Mouse (Mus musculus) forebrain, embryonic 10.5 days (tissue): ENCODE data around the gene Gfm2. TPM values are rescaled to one million over a fixed set of nuclear protein-coding genes. Genes with fewer than 3 reads are reported as not detected.

Source experiments
- DNase-seq: peaks from one replicate; pipeline ENCODE4 v3.0.0-alpha.2; 2017; ENCODE audit warnings: low spot score; ENCODE audit errors: extremely low spot score
- H3K27ac ChIP-seq: fragments of 300-500 bp; sonication (generic); 2 replicates; pipeline ENCODE4 v1.5.1; 2016; ENCODE audit warnings: mild to moderate bottlenecking
- H3K27me3 ChIP-seq: fragments of 300-500 bp; sonication (generic); 2 replicates; pipeline ENCODE4 v1.6.1; 2016; ENCODE audit warnings: mild to moderate bottlenecking; ENCODE audit not compliant: poor library complexity, severe bottlenecking
- H3K36me3 ChIP-seq: fragments of 300-500 bp; sonication (generic); replicated peaks from 2 replicates; pipeline ENCODE4 v1.6.1; 2016; ENCODE audit warnings: mild to moderate bottlenecking, moderate library complexity
- H3K4me1 ChIP-seq: fragments of 300-500 bp; sonication (generic); 2 replicates; pipeline ENCODE4 v1.6.1; 2016
- H3K4me3 ChIP-seq: fragments of 300-500 bp; sonication (generic); 2 replicates; pipeline ENCODE4 v1.5.1; 2016; ENCODE audit warnings: mild to moderate bottlenecking, moderate library complexity
- H3K9me3 ChIP-seq: fragments of 300-500 bp; sonication (generic); 2 replicates; pipeline ENCODE4 v1.6.1; 2016; ENCODE audit warnings: mild to moderate bottlenecking, moderate library complexity
- WGBS: fragments of 180-500 bp; shearing (Covaris S2); methylation state at CpG from one replicate; pipeline ENCODE4 v1.1.7; 2016; 5-methylcytosine and 5-hydroxymethylcytosine counted together
- polyA plus RNA-seq: library from polyadenylated mRNA; unstranded; fragments of >200 nt; fragmentation: Nextera tagmentation; extraction: Ambion mirVana; gene quantifications from 2 replicates; pipeline ENCODE4 v1.2.1, GENCODE M21; 2016

The Gfm2 gene
- polyA plus RNA-seq, 1 experiment from 2014 or later = 47.1 TPM

GRCm38 (mm10) chr13:97196186-97196924 is 58.6 kb downstream of the Gfm2 start:
- DNase-seq = no peak
- Histone ChIP-seq H3K4me1 (peaks cover 26% of the 10 kb centered on the region), H3K36me3 (no peaks in the 10 kb centered on the region), H3K4me3 (no peak overlapping the region), H3K27ac (no peak overlapping the region), H3K9me3 (no peaks in the 10 kb centered on the region), H3K27me3 (peaks cover 12% of the 10 kb centered on the region)
- 63% methylated on average over 12 of the region's 12 CpGs for WGBS

GRCm38 (mm10) chr13:97196925-97197218 is 59.1 kb downstream of the Gfm2 start:
- no peak overlapping the region for H3K4me3 ChIP-seq
- H3K9me3 ChIP-seq = no peaks in the 10 kb centered on the region
- 87% methylated on average over 2 of the region's 2 CpGs for WGBS
- no peaks in the 10 kb centered on the region for H3K36me3 ChIP-seq
- peaks cover 26% of the 10 kb centered on the region for H3K4me1 ChIP-seq
- no peak for DNase-seq
- H3K27ac ChIP-seq = no peak overlapping the region
- peaks cover 12% of the 10 kb centered on the region for H3K27me3 ChIP-seq

GRCm38 (mm10) chr13:97197932-97198562 is 60.3 kb downstream of the Gfm2 start, which contains the start of gene Hexb:
Hexb (minus strand) TSS chr13:97198357.
- Histone ChIP-seq H3K4me3 (peak within 1 kb of the TSS; percentile 78), H3K27ac (peak within 1 kb of the TSS; percentile 88), H3K27me3 (peaks cover 12% of the 10 kb centered on the region), H3K36me3 (no peaks in the 10 kb centered on the region), H3K4me1 (peaks cover 26% of the 10 kb centered on the region), H3K9me3 (no peaks in the 10 kb centered on the region)
- under 1% methylated on average over 45 of the region's 45 CpGs for WGBS
- DNase-seq = peak; percentile 89

GRCm38 (mm10) chr13:97199123-97199522 is 61.4 kb downstream of the Gfm2 start:
- DNase-seq = no peak
- Histone ChIP-seq H3K4me1 (peaks cover 26% of the 10 kb centered on the region), H3K36me3 (no peaks in the 10 kb centered on the region), H3K4me3 (no peak overlapping the region), H3K9me3 (no peaks in the 10 kb centered on the region), H3K27ac (no peak overlapping the region), H3K27me3 (peaks cover 12% of the 10 kb centered on the region)
- WGBS = 88% methylated on average over 2 of the region's 2 CpGs

GRCm38 (mm10) chr13:97201076-97201475 is 63.3 kb downstream of the Gfm2 start:
- H3K4me3 ChIP-seq = no peak overlapping the region
- no peaks in the 10 kb centered on the region for H3K9me3 ChIP-seq
- no peaks in the 10 kb centered on the region for H3K36me3 ChIP-seq
- no peak for DNase-seq
- peaks cover 12% of the 10 kb centered on the region for H3K27me3 ChIP-seq
- peaks cover 36% of the 10 kb centered on the region for H3K4me1 ChIP-seq
- H3K27ac ChIP-seq = no peak overlapping the region
- WGBS = 80% methylated on average over 7 of the region's 7 CpGs

GRCm38 (mm10) chr13:97201896-97202295 is 64.2 kb downstream of the Gfm2 start:
- peaks cover 7% of the 10 kb centered on the region for H3K27me3 ChIP-seq
- no peak for DNase-seq
- no peak overlapping the region for H3K4me3 ChIP-seq
- 84% methylated on average over 4 of the region's 4 CpGs for WGBS
- H3K27ac ChIP-seq = no peak overlapping the region
- H3K4me1 ChIP-seq = peaks cover 28% of the 10 kb centered on the region
- H3K36me3 ChIP-seq = no peaks in the 10 kb centered on the region
- H3K9me3 ChIP-seq = no peaks in the 10 kb centered on the region

- no peaks in the 10 kb centered on the region for H3K27me3 ChIP-seq
- WGBS = 19% methylated on average over 18 of the region's 18 CpGs
- DNase-seq = peak; percentile 69
- H3K27ac ChIP-seq = peak overlapping the region; percentile 68
- H3K9me3 ChIP-seq = peaks cover 2% of the 10 kb centered on the region; the same call in 1 of the 2 replicates
- H3K4me1 ChIP-seq = peaks cover 10% of the 10 kb centered on the region
- peak overlapping the region; percentile 51 for H3K4me3 ChIP-seq
- H3K36me3 ChIP-seq = no peaks in the 10 kb centered on the region
Observed at GRCm38 (mm10) chr13:97205052-97205701, 67.4 kb downstream of the Gfm2 start.

GRCm38 (mm10) chr13:97206046-97206445 is 68.3 kb downstream of the Gfm2 start:
- Histone ChIP-seq H3K4me1 (peaks cover 10% of the 10 kb centered on the region), H3K27ac (no peak overlapping the region), H3K4me3 (no peak overlapping the region), H3K36me3 (no peaks in the 10 kb centered on the region), H3K9me3 (peaks cover 5% of the 10 kb centered on the region; the same call in 1 of the 2 replicates), H3K27me3 (no peaks in the 10 kb centered on the region)
- DNase-seq = no peak
- WGBS = 88% methylated on average over 2 of the region's 2 CpGs

- Histone ChIP-seq H3K4me1 (peaks cover 12% of the 10 kb centered on the region), H3K27ac (no peak overlapping the region), H3K36me3 (no peaks in the 10 kb centered on the region), H3K9me3 (peaks cover 5% of the 10 kb centered on the region; the same call in 1 of the 2 replicates), H3K27me3 (no peaks in the 10 kb centered on the region), H3K4me3 (no peak overlapping the region)
- DNase-seq = no peak
- WGBS = 86% methylated on average over 7 of the region's 7 CpGs
Observed at GRCm38 (mm10) chr13:97207472-97208111, 69.9 kb downstream of the Gfm2 start.

GRCm38 (mm10) chr13:97208112-97208478 is 70.4 kb downstream of the Gfm2 start:
- Histone ChIP-seq H3K9me3 (peaks cover 5% of the 10 kb centered on the region; the same call in 1 of the 2 replicates), H3K4me3 (no peak overlapping the region), H3K4me1 (peaks cover 12% of the 10 kb centered on the region), H3K27me3 (no peaks in the 10 kb centered on the region), H3K36me3 (no peaks in the 10 kb centered on the region), H3K27ac (no peak overlapping the region)
- no peak for DNase-seq
- WGBS = 64% methylated on average over 7 of the region's 7 CpGs

GRCm38 (mm10) chr13:97208500-97209010 is 70.8 kb downstream of the Gfm2 start:
- Histone ChIP-seq H3K4me1 (peaks cover 12% of the 10 kb centered on the region), H3K27ac (no peak overlapping the region), H3K4me3 (no peak overlapping the region), H3K36me3 (no peaks in the 10 kb centered on the region), H3K9me3 (peaks cover 5% of the 10 kb centered on the region; the same call in 1 of the 2 replicates), H3K27me3 (no peaks in the 10 kb centered on the region)
- WGBS = 81% methylated on average over 3 of the region's 3 CpGs
- no peak for DNase-seq

GRCm38 (mm10) chr13:97214583-97215268 is 77.0 kb downstream of the Gfm2 start:
- 65% methylated on average over 3 of the region's 3 CpGs for WGBS
- Histone ChIP-seq H3K4me3 (no peak overlapping the region), H3K9me3 (peaks cover 5% of the 10 kb centered on the region; the same call in 1 of the 2 replicates), H3K27me3 (no peaks in the 10 kb centered on the region), H3K27ac (peak overlapping the region; percentile 81), H3K4me1 (peaks cover 23% of the 10 kb centered on the region), H3K36me3 (no peaks in the 10 kb centered on the region)
- no peak for DNase-seq
